Mouse (Mus musculus): Measurements from ENCODE around the gene Lcmt2. TPM values are rescaled to one million over a fixed set of nuclear protein-coding genes. Genes with fewer than 3 reads are reported as not detected.

Gene Lcmt2
- polyA plus RNA-seq, 2 experiments = 3.6 to 8.4 TPM

GRCm38 (mm10) chr2:121170980-121171742, 30.7 kb upstream of the Lcmt2 start, which contains the start of gene Zscan29:
Zscan29 (minus strand) TSS chr2:121171125.
- peak; percentile 95 for ATAC-seq (ENCODE audit: insufficient read depth)
- Histone ChIP-seq H3K9me3 (ENCODE audit: control insufficient read depth, low read length) (no peaks in the 10 kb centered on the region), H3K4me2 (ENCODE audit: low read depth) (peak within 1 kb of the TSS; percentile 100), H3K27me3 (ENCODE audit: control insufficient read depth, insufficient read depth, low read length) (no peaks in the 10 kb centered on the region), H3K4me1 (replicated peaks; ENCODE audit: control insufficient read depth in 2 of 2, insufficient read depth in 2 of 2, low read length in 1 of 2) (peaks cover 9 to 13% of the 10 kb centered on the region in 2 experiments), H3K27ac (peak within 1 kb of the TSS; percentile 80), H3K4me3 (ENCODE audit: insufficient read depth in 1 of 2, low read depth in 2 of 2, low read length in 2 of 2) (peak within 1 kb of the TSS; percentile 65 to 95), H3K9ac (replicated peaks) (peak within 1 kb of the TSS; percentile 75), H3K36me3 (replicated peaks; ENCODE audit: control insufficient read depth, insufficient read depth, low read depth) (peaks cover 18% of the 10 kb centered on the region; the same call in 1 of the 2 replicates)
- WGBS (ENCODE audit: insufficient replicate concordance) = under 1% methylated on average over 65 of the region's 66 CpGs
- peak; percentile 79 to 85 (median 83) for DNase-seq (ENCODE audit: low read depth in 3 of 3, low spot score in 3 of 3)
- TF ChIP-seq CTCF (IDR thresholded peaks at IDR 0.05; ENCODE audit: low read depth) = peak; percentile 35; the same call in 1 of the 2 replicates
- TF ChIP-seq EP300 (IDR thresholded peaks at IDR 0.05; ENCODE audit: low read depth) = no peak

GRCm38 (mm10) chr2:121170481-121170971, 30.1 kb upstream of the Lcmt2 start, which contains the start of gene Tubgcp4:
Tubgcp4 (plus strand) TSS chr2:121170654.
- H3K4me2 ChIP-seq (ENCODE audit: low read depth) = peak within 1 kb of the TSS; percentile 100

GRCm38 (mm10) chr2:121169902-121170301, 29.4 kb upstream of the Lcmt2 start:
- WGBS (ENCODE audit: insufficient replicate concordance) = 9% methylated on average over 9 of the region's 9 CpGs
- DNase-seq (ENCODE audit: low read depth in 3 of 3, low spot score in 3 of 3) = no peak
- H3K4me3 ChIP-seq (ENCODE audit: insufficient read depth in 1 of 2, low read depth in 2 of 2, low read length in 2 of 2) = peak overlapping the region; percentile 65 to 95
- 0 out of 2 replicates have a peak overlapping the region, but pooled peaks have one; percentile 7 for H3K27ac ChIP-seq
- peak overlapping the region; percentile 75 for H3K9ac ChIP-seq (replicated peaks)
- no peak for ATAC-seq (ENCODE audit: insufficient read depth)
- TF ChIP-seq CTCF (IDR thresholded peaks at IDR 0.05; ENCODE audit: low read depth) = no peak
- TF ChIP-seq EP300 (IDR thresholded peaks at IDR 0.05; ENCODE audit: low read depth) = no peak
- no peaks in the 10 kb centered on the region for H3K27me3 ChIP-seq (ENCODE audit: control insufficient read depth, insufficient read depth, low read length)
- peak overlapping the region; percentile 100 for H3K4me2 ChIP-seq (ENCODE audit: low read depth)
- no peaks in the 10 kb centered on the region for H3K9me3 ChIP-seq (ENCODE audit: control insufficient read depth, low read length)
- H3K4me1 ChIP-seq (replicated peaks; ENCODE audit: control insufficient read depth in 2 of 2, insufficient read depth in 2 of 2, low read length in 1 of 2) = peaks cover 9 to 13% of the 10 kb centered on the region in 2 experiments
- peaks cover 14% of the 10 kb centered on the region for H3K36me3 ChIP-seq (replicated peaks; ENCODE audit: control insufficient read depth, insufficient read depth, low read depth)

More at GRCm38 (mm10) chr2:121170481-121170971, 30.1 kb upstream of the Lcmt2 start, which contains the start of gene Tubgcp4:
- Histone ChIP-seq H3K9ac (replicated peaks) (peak within 1 kb of the TSS; percentile 75), H3K36me3 (replicated peaks; ENCODE audit: control insufficient read depth, insufficient read depth, low read depth) (peaks cover 17% of the 10 kb centered on the region), H3K9me3 (ENCODE audit: control insufficient read depth, low read length) (no peaks in the 10 kb centered on the region), H3K27ac (peak within 1 kb of the TSS; percentile 80), H3K27me3 (ENCODE audit: control insufficient read depth, insufficient read depth, low read length) (no peaks in the 10 kb centered on the region), H3K4me3 (ENCODE audit: insufficient read depth in 1 of 2, low read depth in 2 of 2, low read length in 2 of 2) (peak within 1 kb of the TSS; percentile 65 to 95), H3K4me1 (replicated peaks; ENCODE audit: control insufficient read depth in 2 of 2, insufficient read depth in 2 of 2, low read length in 1 of 2) (peaks cover 9 to 13% of the 10 kb centered on the region in 2 experiments)
- peak; percentile 46 for ATAC-seq (ENCODE audit: insufficient read depth)
- WGBS (ENCODE audit: insufficient replicate concordance) = under 1% methylated on average over 38 of the region's 38 CpGs
- DNase-seq (ENCODE audit: low read depth in 3 of 3, low spot score in 3 of 3) = peak in 2 of 3 experiments; percentile 41 to 50
- TF ChIP-seq EP300 (IDR thresholded peaks at IDR 0.05; ENCODE audit: low read depth) (0 out of 2 replicates have a peak, but pooled peaks have one; percentile 6), CTCF (IDR thresholded peaks at IDR 0.05; ENCODE audit: low read depth) (no peak)

GRCm38 (mm10) chr2:121169173-121169572, 28.7 kb upstream of the Lcmt2 start:
- peaks cover 9 to 13% of the 10 kb centered on the region in 2 experiments for H3K4me1 ChIP-seq (replicated peaks; ENCODE audit: control insufficient read depth in 2 of 2, insufficient read depth in 2 of 2, low read length in 1 of 2)
- H3K4me2 ChIP-seq (ENCODE audit: low read depth) = peak overlapping the region; percentile 100
- no peak for ATAC-seq (ENCODE audit: insufficient read depth)
- no peak for DNase-seq (ENCODE audit: low read depth in 3 of 3, low spot score in 3 of 3)
- peak overlapping the region; percentile 75 for H3K9ac ChIP-seq (replicated peaks)
- no peaks in the 10 kb centered on the region for H3K9me3 ChIP-seq (ENCODE audit: control insufficient read depth, low read length)
- H3K27me3 ChIP-seq (ENCODE audit: control insufficient read depth, insufficient read depth, low read length) = no peaks in the 10 kb centered on the region
- 57% methylated on average over 4 of the region's 4 CpGs for WGBS (ENCODE audit: insufficient replicate concordance)
- H3K4me3 ChIP-seq (ENCODE audit: insufficient read depth in 1 of 2, low read depth in 2 of 2, low read length in 2 of 2) = peak overlapping the region; percentile 11 to 65; a peak in 3 of 4 replicates
- no peak overlapping the region for H3K27ac ChIP-seq
- peaks cover 9% of the 10 kb centered on the region for H3K36me3 ChIP-seq (replicated peaks; ENCODE audit: control insufficient read depth, insufficient read depth, low read depth)
- TF ChIP-seq CTCF (IDR thresholded peaks at IDR 0.05; ENCODE audit: low read depth) (no peak), EP300 (IDR thresholded peaks at IDR 0.05; ENCODE audit: low read depth) (no peak)

- ATAC-seq (ENCODE audit: insufficient read depth) (no peak), DNase-seq (ENCODE audit: low read depth in 3 of 3, low spot score in 3 of 3) (no peak)
- 77% methylated on average over 3 of the region's 3 CpGs for WGBS (ENCODE audit: insufficient replicate concordance)
- Histone ChIP-seq H3K9ac (replicated peaks) (no peak overlapping the region), H3K36me3 (replicated peaks; ENCODE audit: control insufficient read depth, insufficient read depth, low read depth) (peaks cover 5% of the 10 kb centered on the region), H3K27ac (no peak overlapping the region), H3K9me3 (ENCODE audit: control insufficient read depth, low read length) (no peaks in the 10 kb centered on the region), H3K4me3 (ENCODE audit: insufficient read depth in 1 of 2, low read depth in 2 of 2, low read length in 2 of 2) (no peak overlapping the region), H3K4me1 (replicated peaks; ENCODE audit: control insufficient read depth in 2 of 2, insufficient read depth in 2 of 2, low read length in 1 of 2) (no peaks in the 10 kb centered on the region), H3K27me3 (ENCODE audit: control insufficient read depth, insufficient read depth, low read length) (no peaks in the 10 kb centered on the region), H3K4me2 (ENCODE audit: low read depth) (no peak overlapping the region)
- TF ChIP-seq CTCF (IDR thresholded peaks at IDR 0.05; ENCODE audit: low read depth) (peak; percentile 57), EP300 (IDR thresholded peaks at IDR 0.05; ENCODE audit: low read depth) (no peak)
These were observed 12.6 kb upstream of the Lcmt2 start for GRCm38 (mm10) chr2:121153100-121153499.
